Mouse (Mus musculus) cortical plate, adult 2 months (tissue): ENCODE measurements around the gene Dcst2.

Experiments used
- CTCF ChIP-seq: fragments of 200-500 bp; IDR thresholded peaks from 2 replicates; pipeline ENCODE4 v1.5.1; 2011; ENCODE audit warnings: mild to moderate bottlenecking, control low read depth, low read length; ENCODE audit not compliant: insufficient read depth; ENCODE audit errors: extremely low read depth
- POLR2A ChIP-seq: fragments of 200-500 bp; IDR thresholded peaks from 2 replicates; pipeline ENCODE4 v1.6.1; 2011; ENCODE audit warnings: mild to moderate bottlenecking, low read length, control low read depth; ENCODE audit not compliant: insufficient read depth; ENCODE audit errors: extremely low read depth

DNA sequence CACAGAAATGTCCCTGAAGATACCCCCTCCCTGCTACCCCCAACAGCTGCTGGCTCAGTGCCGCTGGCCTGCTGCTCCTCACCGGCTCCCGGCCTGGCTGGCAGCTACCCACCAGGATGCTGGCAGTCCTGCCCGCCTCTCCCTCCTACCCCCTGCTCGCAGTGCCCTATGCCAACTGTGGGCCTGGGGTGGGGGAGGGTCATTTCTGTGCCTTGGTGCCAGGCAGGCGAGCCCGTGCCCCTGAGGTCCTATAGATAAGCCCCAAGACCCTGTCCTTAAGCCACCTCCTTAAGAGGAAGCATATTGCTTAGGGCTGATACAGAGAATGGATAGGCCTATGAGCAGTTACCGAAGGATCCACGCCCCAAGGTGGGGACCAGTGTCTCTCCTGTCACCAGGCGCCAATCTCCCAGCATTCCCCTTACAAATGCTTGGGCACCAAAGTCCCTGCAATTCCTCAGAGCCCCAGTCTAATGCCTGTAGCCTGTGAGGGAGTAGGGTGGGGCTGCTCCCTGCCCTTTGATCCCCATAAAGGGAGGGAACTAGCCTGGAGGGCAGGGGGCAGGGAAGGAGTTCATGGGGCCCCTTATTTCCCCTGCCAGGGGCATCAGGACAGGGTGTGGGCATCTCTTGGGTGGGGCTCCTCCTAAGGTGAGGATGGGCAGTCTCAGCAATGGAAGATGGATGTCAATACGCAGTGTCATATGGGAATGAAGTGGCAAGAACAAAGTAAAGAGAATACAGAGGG is 26.5 kb downstream of the Dcst2 start:
- TF ChIP-seq POLR2A (no peak), CTCF (no peak)
